Mouse (Mus musculus) liver, postnatal 0 days (tissue): Measurements from ENCODE around the gene Gm13276. TPM values are rescaled to one million over a fixed set of nuclear protein-coding genes. Genes with fewer than 3 reads are reported as not detected.
A peak's percentile ranks its signal among the peaks of the same experiment; 100 is the strongest.
"Not testable (repeated sequence)": the region's sequence is repeated elsewhere in the genome, so short reads cannot be mapped to it uniquely, and the experiment has no call there.

Experiments used
- ATAC-seq: fragments of 200-750 bp; cut with Nextera tagmentation; 2 replicates; pipeline ENCODE4 v1.8.0; 2017; ENCODE audit warnings: mild to moderate bottlenecking, moderate library complexity
- DNase-seq: peaks from one replicate; pipeline ENCODE4 v3.0.0-alpha.2; 2016
- H3K27ac ChIP-seq: fragments of 300-500 bp; sonication (generic); 2 replicates; pipeline ENCODE4 v1.5.1; 2014; ENCODE audit warnings: antibody characterized with exemption, moderate library complexity, mild to moderate bottlenecking, low read depth
- H3K27me3 ChIP-seq: fragments of 300-500 bp; sonication (generic); 2 replicates; pipeline ENCODE4 v1.6.1; 2014; ENCODE audit warnings: low read length, control low read depth, mixed read lengths; ENCODE audit not compliant: insufficient read depth
- H3K36me3 ChIP-seq: fragments of 300-500 bp; sonication (generic); replicated peaks from 2 replicates; pipeline ENCODE4 v1.6.1; 2014; ENCODE audit warnings: mild to moderate bottlenecking, control low read depth, low read length, moderate library complexity, mixed read lengths; ENCODE audit not compliant: insufficient read depth
- H3K4me1 ChIP-seq: fragments of 300-500 bp; sonication (generic); 2 replicates; pipeline ENCODE4 v1.6.1; 2014; ENCODE audit warnings: antibody characterized with exemption, mild to moderate bottlenecking, control low read depth; ENCODE audit not compliant: insufficient read depth
- H3K4me2 ChIP-seq: fragments of 300-500 bp; sonication (generic); 2 replicates; pipeline ENCODE4 v1.6.1; 2014; ENCODE audit warnings: low read depth, mild to moderate bottlenecking, low read length, moderate library complexity, mixed read lengths
- H3K4me3 ChIP-seq: fragments of 300-500 bp; sonication (generic); 2 replicates; pipeline ENCODE4 v1.5.1; 2014; ENCODE audit warnings: low read depth, low read length
- H3K9ac ChIP-seq: fragments of 300-500 bp; sonication (generic); replicated peaks from 2 replicates; pipeline ENCODE4 v1.6.1; 2014; ENCODE audit warnings: mild to moderate bottlenecking, moderate library complexity
- H3K9me3 ChIP-seq: fragments of 300-500 bp; sonication (generic); 2 replicates; pipeline ENCODE4 v1.6.1; 2016; ENCODE audit warnings: mild to moderate bottlenecking, control low read depth, low read length, mixed read lengths
- CTCF ChIP-seq: sonication (generic); IDR thresholded peaks from 2 replicates; pipeline ENCODE4 v1.5.1; 2016; ENCODE audit warnings: antibody characterized with exemption, low read depth
- WGBS: fragments of 180-500 bp; shearing (Covaris S2); extraction: QIAGEN DNeasy Blood & Tissue Kit; methylation state at CpG from one replicate; pipeline ENCODE4 v1.1.7; 2014; ENCODE audit not compliant: insufficient replicate concordance; 5-methylcytosine and 5-hydroxymethylcytosine counted together
- polyA plus RNA-seq: library from polyadenylated mRNA; unstranded; fragments of >200 nt; fragmentation: Nextera tagmentation; extraction: Ambion mirVana; gene quantifications from 2 replicates; pipeline ENCODE4 v1.2.1, GENCODE M21; 2015

The Gm13276 gene
- polyA plus RNA-seq, 1 experiment from 2014 or later, result not detected

- H3K27ac ChIP-seq, H3K9me3 ChIP-seq, H3K27me3 ChIP-seq, H3K4me3 ChIP-seq, ATAC-seq, H3K36me3 ChIP-seq, H3K9ac ChIP-seq, H3K4me2 ChIP-seq, DNase-seq, H3K4me1 ChIP-seq: not testable (repeated sequence)
- peak; percentile 61 for TF ChIP-seq CTCF
- WGBS, result 0% methylated on average over 1 of the region's 28 CpGs
Observed at GRCm38 (mm10) chr4:88788402-88788801, 2.9 kb downstream of the Gm13276 start, which contains the start of gene Gm13277. Gm13277 (plus strand) TSS chr4:88788632.

- not testable (repeated sequence) for H3K9me3 ChIP-seq, H3K4me1 ChIP-seq, H3K9ac ChIP-seq, H3K4me3 ChIP-seq, H3K4me2 ChIP-seq, H3K27ac ChIP-seq, DNase-seq, H3K36me3 ChIP-seq, H3K27me3 ChIP-seq, ATAC-seq
- no CpG with 5 or more reads among the region's 28 CpGs for WGBS
Observed at GRCm38 (mm10) chr4:88791250-88791649, 5.7 kb downstream of the Gm13276 start, which contains the start of gene Gm13278. Gm13278 (plus strand) TSS chr4:88791550.

GRCm38 (mm10) chr4:88793936-88794675 is 8.6 kb downstream of the Gm13276 start, which contains the start of gene Gm13275:
Gm13275 (plus strand) TSS chr4:88794487.
- not testable (repeated sequence) for DNase-seq, H3K27me3 ChIP-seq, ATAC-seq, H3K36me3 ChIP-seq, H3K27ac ChIP-seq, H3K4me2 ChIP-seq, H3K4me1 ChIP-seq, H3K9me3 ChIP-seq, H3K4me3 ChIP-seq, H3K9ac ChIP-seq
- WGBS, result 0% methylated on average over 2 of the region's 52 CpGs
- peak; percentile 44 for TF ChIP-seq CTCF

- H3K4me2 ChIP-seq, DNase-seq, H3K27ac ChIP-seq, H3K9me3 ChIP-seq, ATAC-seq, H3K4me3 ChIP-seq, H3K9ac ChIP-seq, H3K36me3 ChIP-seq, H3K27me3 ChIP-seq, H3K4me1 ChIP-seq: not testable (repeated sequence)
- no CpG with 5 or more reads among the region's 28 CpGs for WGBS
Observed at GRCm38 (mm10) chr4:88797097-88797496, 11.6 kb downstream of the Gm13276 start, which contains the start of gene Gm13279. Gm13279 (plus strand) TSS chr4:88797397.

- H3K36me3 ChIP-seq, H3K9ac ChIP-seq, H3K27me3 ChIP-seq, H3K4me2 ChIP-seq, ATAC-seq, H3K4me3 ChIP-seq, DNase-seq, H3K4me1 ChIP-seq, H3K27ac ChIP-seq, H3K9me3 ChIP-seq: not testable (repeated sequence)
- 0% methylated on average over 1 of the region's 7 CpGs for WGBS
Observed at GRCm38 (mm10) chr4:88799365-88799764, 13.9 kb downstream of the Gm13276 start, which contains the start of gene Gm13285. Gm13285 (plus strand) TSS chr4:88799665.

GRCm38 (mm10) chr4:88802954-88803353 is 17.4 kb downstream of the Gm13276 start, which contains the start of gene Gm13287:
Gm13287 (plus strand) TSS chr4:88803254.
- H3K9me3 ChIP-seq, H3K4me2 ChIP-seq, H3K36me3 ChIP-seq, H3K9ac ChIP-seq, ATAC-seq, DNase-seq, H3K27ac ChIP-seq, H3K4me1 ChIP-seq, H3K4me3 ChIP-seq, H3K27me3 ChIP-seq: not testable (repeated sequence)
- WGBS, result no CpG with 5 or more reads among the region's 29 CpGs

- not testable (repeated sequence) for H3K4me3 ChIP-seq, H3K4me1 ChIP-seq, H3K9ac ChIP-seq, DNase-seq, ATAC-seq, H3K9me3 ChIP-seq, H3K36me3 ChIP-seq, H3K27me3 ChIP-seq, H3K27ac ChIP-seq, H3K4me2 ChIP-seq
- WGBS, result no CpG with 5 or more reads among the region's 8 CpGs
Observed at GRCm38 (mm10) chr4:88805231-88805630, 19.7 kb downstream of the Gm13276 start, which contains the start of gene Gm13288. Gm13288 (plus strand) TSS chr4:88805531.
